Mouse (Mus musculus) frontal cortex, postnatal 36 days (tissue): ENCODE measurements at regions not wholly inside any gene's neighbourhood (a gene's known extent, or its start where the extent isn't known, plus 50 kb on each side); places are given as distances from the start of the nearest gene placed in this dataset.

Experiments
- DNase-seq, 2 experiments: peaks; one replicate each; pipeline ENCODE4 v3.0.0; 2022; ENCODE audit warnings: low spot score in 2 of 2

GRCm38 (mm10) chr3:17795271-17796260 is 152.6 kb upstream of the Cypt12 start:
- DNase-seq = no peak

DNA sequence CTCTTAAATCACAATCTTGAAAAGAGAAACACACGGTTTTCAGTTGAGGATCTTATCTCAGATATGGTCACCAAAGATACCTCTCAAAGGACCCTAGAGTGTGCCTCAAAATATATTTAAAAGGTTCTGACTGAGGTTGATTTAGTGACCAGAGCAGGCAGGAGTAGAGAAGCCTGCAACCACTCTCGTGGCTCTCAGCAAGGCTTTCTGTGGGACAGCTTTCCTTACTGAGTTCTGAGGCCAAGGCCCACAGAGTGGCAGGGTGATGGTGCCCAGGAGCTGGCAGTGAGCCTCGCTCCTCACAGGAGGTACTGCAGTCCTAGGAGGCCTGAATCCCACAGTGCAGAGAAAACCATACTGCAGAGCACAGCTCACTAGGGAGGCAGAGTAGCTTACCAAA is 151.4 kb upstream of the Cypt12 start:
- no peak for DNase-seq

DNA sequence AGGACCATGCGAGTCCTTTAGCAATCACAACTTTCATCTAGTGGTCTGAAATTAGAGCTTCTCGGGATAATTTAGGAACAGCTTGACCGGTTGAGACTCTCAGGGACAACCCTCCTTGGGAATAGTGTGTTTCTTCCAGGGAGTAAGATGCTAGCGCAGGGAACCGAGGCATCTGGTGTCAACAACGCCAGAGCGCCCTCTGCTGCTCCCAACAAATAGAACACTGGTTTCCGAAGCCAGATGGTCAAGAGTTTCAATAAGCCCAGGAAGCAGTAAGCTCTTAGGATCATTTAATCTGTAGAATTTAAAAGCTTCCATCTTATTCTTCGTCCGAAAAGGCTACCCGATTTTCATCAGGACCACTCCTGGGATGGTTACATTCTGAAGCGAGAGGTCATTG is 149.8 kb upstream of the Cypt12 start:
- DNase-seq = peak; percentile 79 to 88

DNA sequence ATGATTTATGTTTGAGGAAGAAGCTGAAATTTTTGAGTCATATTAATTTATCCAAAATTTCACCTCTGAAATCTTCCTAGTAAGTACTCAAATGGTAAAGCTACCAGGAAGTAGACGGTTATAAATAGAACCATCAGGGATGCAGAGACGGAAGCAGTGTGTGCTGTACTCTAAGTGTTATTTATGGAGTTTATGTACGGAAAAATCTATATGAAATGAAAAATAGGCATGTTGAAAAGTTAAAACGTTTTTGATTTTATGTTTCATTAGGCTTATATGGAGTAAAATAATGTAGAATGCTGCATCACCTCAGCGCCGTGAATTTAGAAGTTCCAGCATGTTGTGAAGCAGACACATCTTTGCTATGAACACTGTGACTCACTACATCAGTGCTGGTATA is 149.1 kb upstream of the Cypt12 start:
- DNase-seq = no peak

DNA sequence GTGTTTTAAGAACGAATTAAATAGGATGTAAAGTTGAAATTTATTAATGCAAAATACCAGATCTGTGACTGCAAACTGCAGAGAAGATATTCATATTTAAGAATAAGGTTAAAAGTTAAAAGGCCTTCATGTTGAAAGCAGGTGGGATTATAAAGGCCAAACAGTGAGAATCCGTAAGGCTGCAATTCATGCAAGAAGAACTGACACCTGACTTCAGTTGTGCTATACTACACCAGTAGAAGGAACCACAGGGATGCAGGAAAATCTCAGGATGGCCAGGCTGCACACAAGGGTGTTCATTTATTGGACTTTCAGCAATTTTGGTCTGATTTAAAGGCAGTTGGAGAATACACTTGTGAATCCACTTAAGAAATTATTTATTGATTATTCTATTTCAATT is 147.4 kb upstream of the Cypt12 start:
- peak in 1 of 2 experiments; percentile 10 for DNase-seq

DNA sequence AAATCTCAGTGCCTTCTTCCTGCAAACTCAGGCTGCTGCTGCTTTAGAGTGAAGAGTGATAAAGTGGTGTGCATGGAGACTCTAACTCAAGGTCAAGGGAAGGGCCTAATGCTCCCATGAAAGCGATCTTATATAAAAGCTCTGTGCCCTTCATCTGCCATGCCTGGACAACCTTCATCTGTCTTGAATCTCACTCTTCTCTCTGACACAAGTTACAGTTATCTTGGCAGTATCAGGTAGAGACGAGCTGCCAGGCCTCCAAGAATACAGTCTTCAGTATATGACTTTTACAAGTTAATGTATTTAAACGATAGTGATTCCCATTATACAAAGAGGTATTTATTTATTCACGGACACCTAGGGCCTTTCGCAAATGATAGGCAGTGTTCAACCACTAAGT is 146.7 kb upstream of the Cypt12 start:
- peak in 1 of 2 experiments; percentile 20 for DNase-seq

GRCm38 (mm10) chr3:17805185-17805584 is 143.0 kb upstream of the Cypt12 start:
- peak in 1 of 2 experiments; percentile 23 for DNase-seq

GRCm38 (mm10) chr3:17811290-17811689 is 136.9 kb upstream of the Cypt12 start:
- no peak for DNase-seq

DNA sequence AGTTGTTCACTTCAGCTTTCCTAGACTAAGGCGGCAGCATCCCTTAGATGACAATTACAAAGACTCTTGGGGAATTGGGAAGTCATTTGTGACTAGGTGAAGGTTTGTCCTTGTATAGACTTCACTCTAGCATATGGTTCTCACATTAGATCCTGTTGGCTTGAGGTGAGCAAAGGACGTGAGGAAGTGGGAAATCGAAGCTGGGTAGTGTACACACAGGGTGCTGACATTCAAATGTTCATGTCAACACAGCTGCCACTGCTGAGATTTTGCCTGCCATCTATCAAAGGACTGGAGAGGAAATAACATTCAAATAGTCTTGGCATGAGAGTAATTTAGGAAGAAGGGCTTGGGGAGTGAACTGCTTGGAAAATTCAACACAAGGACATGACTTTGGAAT is 124.0 kb upstream of the Cypt12 start:
- DNase-seq = no peak

DNA sequence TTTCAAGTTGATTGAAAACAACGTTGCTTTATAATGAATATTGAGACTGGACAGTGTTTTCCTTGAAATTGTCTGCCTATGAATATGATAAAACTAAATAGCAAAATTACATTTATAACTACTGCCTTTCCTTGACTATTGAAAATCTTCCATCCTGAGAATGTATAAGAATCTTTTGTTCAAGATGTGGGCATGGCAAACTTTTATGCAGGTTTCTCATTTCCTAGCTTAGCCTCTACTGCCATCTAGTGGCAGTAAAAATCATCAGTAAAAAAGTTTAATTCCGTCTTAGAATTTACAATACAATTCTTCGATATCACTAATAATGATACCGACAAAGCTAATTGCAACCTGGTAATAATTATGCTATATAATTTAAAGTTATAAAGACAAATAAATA is 123.5 kb upstream of the Cypt12 start:
- no peak for DNase-seq

DNA sequence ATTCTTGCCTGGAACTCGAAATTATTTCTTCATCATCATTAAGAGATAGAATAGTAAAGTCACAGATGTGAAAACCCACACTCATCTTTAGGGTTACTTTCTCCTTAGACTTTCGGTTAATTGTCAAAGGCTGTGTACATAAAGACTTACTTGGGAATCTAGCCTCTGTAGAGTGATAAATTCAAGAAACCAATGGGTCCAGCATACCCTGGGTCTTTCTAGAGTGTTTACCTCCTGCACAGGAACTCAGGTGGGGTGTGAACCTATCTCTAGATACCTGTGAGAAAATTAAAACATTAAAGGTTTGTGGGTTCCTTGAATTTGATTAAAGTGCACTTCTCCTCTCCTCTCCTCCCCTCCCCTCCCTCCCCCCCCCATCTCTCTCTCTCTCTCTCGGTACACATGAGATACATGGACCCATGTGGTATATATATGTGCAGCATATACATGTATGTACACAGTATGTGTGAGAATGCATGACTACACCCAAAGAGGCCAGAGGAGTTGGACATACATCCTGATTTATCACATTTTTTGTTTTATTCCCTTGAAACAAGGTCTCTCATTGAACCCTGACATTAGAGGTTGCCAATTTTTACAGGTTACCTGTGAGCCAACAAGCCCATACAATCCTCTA is 122.8 kb upstream of the Cypt12 start:
- DNase-seq = no peak

DNA sequence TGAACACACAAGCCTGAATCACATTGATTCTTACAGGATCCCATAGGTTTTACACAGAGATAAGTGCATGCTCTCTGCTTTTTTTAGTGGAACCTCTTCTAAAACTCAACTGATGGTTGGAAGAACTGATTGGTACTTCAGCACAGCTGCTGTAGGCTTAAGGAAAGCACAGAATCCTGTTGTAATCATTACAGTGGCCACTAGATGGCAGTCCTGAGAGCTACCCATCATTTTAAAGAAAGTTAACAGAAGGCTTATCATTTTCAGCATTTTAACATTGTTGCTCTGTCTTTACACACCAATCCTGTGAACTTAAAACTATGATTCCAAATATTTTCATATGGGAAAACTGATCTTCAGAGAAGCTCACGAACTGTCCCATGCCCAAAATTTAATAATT is 113.5 kb upstream of the Cypt12 start:
- DNase-seq = peak; percentile 72 to 95

DNA sequence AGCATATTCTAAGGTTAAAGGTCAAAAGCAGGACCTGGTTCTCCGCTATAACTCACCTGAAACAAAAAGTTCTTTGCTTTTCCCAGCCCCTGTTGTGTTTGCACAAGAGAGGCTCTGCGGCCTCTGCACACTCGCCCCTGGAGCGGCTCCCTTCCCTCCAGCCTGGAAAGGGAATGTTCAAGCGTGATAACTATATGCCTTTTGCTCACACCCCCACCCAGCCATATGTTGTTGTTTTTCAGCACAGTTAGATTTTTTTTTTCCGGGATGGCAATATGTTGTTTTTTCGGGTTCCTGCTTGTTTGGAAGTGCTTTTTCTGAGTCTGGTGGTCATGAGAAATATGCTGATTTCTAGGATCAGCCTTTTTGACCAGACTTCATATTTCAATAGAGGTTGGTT is 100.6 kb upstream of the Cypt12 start:
- peak; percentile 33 to 44 for DNase-seq

DNA sequence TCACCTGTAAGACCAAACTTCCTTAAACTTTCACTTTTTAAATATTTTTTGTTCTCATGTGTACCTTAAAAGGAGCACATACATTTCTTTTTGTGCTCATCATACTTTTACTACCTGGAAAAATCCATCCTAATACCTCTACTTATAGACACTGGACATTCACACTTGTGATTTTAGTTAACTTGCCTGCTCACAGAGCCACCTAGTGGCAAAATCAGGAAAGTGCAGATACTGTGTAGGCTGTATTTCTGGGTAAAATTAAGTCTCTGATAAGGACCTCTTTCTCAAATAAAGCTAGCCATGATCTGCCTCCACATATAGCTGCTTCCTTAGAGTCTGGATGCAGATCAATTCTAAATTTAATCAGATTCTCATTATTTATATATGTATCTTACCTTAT is 100.0 kb upstream of the Cypt12 start:
- DNase-seq = peak in 1 of 2 experiments; percentile 28

DNA sequence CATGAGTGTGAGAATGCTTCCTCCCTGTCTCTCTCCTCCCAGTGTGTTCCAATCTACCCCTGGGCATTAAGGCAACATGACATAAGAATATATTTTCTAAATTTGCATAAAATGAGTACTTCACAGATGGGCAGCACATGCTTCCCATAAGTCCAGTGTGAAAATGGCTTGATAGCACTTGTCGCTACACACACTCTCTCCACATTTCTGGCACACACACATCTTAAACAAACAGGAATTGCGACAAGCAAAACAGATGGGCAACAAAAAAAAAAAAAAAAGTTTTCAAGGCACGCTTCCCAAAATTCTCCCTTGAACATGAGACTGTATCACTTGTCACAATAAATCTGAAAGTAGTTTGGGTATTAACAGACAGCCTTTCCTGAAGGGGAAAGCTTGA is 85.8 kb upstream of the Cypt12 start:
- DNase-seq = peak in 1 of 2 experiments; percentile 3

- no peak for DNase-seq
These were observed 83.1 kb upstream of the Cypt12 start for GRCm38 (mm10) chr3:17865112-17865511.

DNA sequence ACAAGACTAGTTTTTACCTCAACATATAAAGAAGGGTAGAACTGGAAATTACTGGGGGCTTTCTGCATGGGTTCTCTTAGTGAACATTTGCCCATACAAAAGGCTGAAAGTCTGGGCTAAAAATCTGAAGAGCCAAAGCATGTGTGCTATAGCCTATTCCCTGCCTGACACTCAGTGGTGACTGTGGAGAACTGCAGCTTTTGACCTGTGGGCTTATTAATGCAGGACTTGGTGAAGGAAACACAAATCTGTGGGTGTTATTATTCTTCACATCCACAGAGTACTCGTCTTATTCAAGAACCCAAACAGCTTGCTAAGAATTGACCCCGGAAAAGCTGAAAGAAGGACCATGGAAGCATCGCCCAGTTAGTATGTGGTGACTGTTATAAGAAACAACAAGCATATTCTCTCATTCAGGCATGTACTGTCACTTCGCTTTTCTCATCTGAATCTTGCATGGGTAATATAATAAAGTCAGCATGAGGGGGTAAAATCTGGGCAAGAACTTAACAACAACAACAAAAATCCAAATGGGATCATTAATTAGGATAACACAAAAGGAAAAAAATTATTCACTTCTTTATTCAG is 77.2 kb upstream of the Cypt12 start:
- DNase-seq = peak in 1 of 2 experiments; percentile 31

DNA sequence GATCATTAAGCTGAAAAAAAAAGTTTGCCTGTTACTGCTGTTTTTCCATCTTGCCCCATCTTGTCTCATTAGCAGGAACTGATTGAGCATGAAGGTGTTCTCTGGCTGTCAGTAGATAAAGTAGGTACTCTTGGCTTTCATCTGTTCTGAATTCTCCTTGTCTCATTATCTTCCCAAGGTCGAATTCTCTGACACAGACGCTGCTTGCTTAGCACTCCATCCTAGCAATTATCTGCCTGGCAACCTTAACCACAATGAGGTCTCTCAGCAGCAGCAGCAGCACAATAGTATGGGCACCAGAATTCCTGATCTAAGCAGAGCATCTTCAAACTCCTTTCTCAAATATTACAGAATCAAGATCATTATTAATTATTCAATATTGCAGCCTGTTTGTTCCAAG is 52.3 kb upstream of the Cypt12 start:
- no peak for DNase-seq

DNA sequence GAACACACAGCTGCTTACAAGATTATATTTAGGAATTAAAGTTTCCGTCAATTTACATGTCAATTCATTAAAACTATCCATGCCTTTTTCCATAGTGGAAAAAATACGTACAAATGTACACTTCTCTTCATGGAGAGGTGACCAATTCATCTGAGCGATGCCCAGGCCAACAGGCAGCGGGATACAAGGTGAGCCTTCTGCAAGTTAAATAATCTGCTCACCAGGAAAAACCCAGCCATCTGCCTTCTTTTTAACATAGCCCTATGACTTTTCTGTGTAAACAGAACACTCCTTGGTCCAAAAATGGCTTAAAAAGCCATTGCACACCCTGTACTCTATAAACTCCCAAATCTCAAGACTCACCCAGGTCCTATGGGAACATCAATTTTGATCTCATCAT is 51.5 kb upstream of the Cypt12 start:
- DNase-seq = no peak
